Mouse (Mus musculus): ENCODE data around the gene Cplx2.
A peak's percentile ranks its signal among the peaks of the same experiment; 100 is the strongest.

Cplx2 gene

GRCm38 (mm10) chr13:54404205-54404604 lies 33.1 kb downstream of the Cplx2 start:
- no peak for DNase-seq

GRCm38 (mm10) chr13:54405805-54406204 lies 34.7 kb downstream of the Cplx2 start:
- DNase-seq: no peak

- no peak for DNase-seq
These were observed 40.5 kb downstream of the Cplx2 start for GRCm38 (mm10) chr13:54411656-54412055.

GRCm38 (mm10) chr13:54412236-54412635 lies 41.1 kb downstream of the Cplx2 start:
- DNase-seq: no peak

- no peak for DNase-seq
These were observed 41.6 kb downstream of the Cplx2 start for GRCm38 (mm10) chr13:54412721-54413120.

GRCm38 (mm10) chr13:54415059-54415458 lies 43.9 kb downstream of the Cplx2 start:
- DNase-seq: no peak

GRCm38 (mm10) chr13:54418781-54419327 lies 47.7 kb downstream of the Cplx2 start:
- DNase-seq: no peak

GRCm38 (mm10) chr13:54420226-54420625 lies 49.1 kb downstream of the Cplx2 start:
- no peak for DNase-seq

- DNase-seq: peak; percentile 25
These were observed 54.1 kb downstream of the Cplx2 start for GRCm38 (mm10) chr13:54425269-54425668.

GRCm38 (mm10) chr13:54426781-54427655 lies 55.9 kb downstream of the Cplx2 start:
- no peak for DNase-seq

- DNase-seq: no peak
These were observed 57.6 kb downstream of the Cplx2 start for GRCm38 (mm10) chr13:54428771-54429170.

- no peak for DNase-seq
These were observed 58.9 kb downstream of the Cplx2 start for GRCm38 (mm10) chr13:54430051-54430450.

GRCm38 (mm10) chr13:54431161-54431560 lies 60.0 kb downstream of the Cplx2 start:
- no peak for DNase-seq
